Mouse (Mus musculus) G1E (cell line): Measurements from ENCODE around the gene Sem1.

Experiments
- CTCF ChIP-seq: IDR thresholded peaks from 2 replicates; pipeline ENCODE4 v1.5.1; 2012; ENCODE audit warnings: low read depth, low read length, inconsistent platforms, mixed read lengths
- GATA1 ChIP-seq: IDR thresholded peaks from 2 replicates; pipeline ENCODE4 v1.6.1; 2012; ENCODE audit warnings: borderline replicate concordance, low read length, inconsistent platforms, mixed read lengths
- GATA2 ChIP-seq: IDR thresholded peaks from 2 replicates; pipeline ENCODE4 v1.6.1; 2012; ENCODE audit warnings: low read depth, low read length, inconsistent platforms, borderline replicate concordance
- POLR2AphosphoS5 ChIP-seq: IDR thresholded peaks from 2 replicates; pipeline ENCODE4 v1.6.1; 2012; ENCODE audit warnings: low read depth, low read length, inconsistent platforms; ENCODE audit not compliant: insufficient replicate concordance
- TAL1 ChIP-seq: conservative IDR thresholded peaks from 2 replicates; pipeline ENCODE4 v1.6.1; 2012; ENCODE audit warnings: low read depth, low read length, inconsistent platforms, mixed read lengths

- no peak for TF ChIP-seq CTCF
- TF ChIP-seq GATA1: no peak
- no peak for TF ChIP-seq TAL1
- TF ChIP-seq POLR2AphosphoS5: no peak
- TF ChIP-seq GATA2: no peak
Measured at GRCm38 (mm10) chr6:6557647-6558046, 20.8 kb downstream of the Sem1 start.
